Mouse (Mus musculus): ENCODE results near the gene Adra2a.

Adra2a gene

DNA sequence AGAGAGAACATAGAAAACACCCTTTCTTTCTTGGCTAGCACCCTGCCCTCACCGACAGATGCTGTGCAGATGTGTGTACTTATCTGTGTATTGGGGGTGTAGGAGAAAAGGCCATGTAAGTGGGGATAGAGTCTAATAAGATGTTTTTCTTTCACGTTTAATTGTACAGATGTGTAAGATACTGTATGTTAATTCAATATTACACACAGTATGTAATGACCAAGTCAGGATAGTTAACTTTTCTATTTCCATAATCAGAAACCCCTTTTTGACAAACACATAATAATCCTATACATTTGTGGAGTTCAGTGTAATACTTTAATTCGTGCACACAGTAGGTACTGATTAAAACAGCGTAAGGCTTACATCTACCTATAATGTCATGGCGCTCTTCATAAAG lies at the start of gene Adra2a:
TSS of gene Adra2a (plus strand) at position 301 of the 400 bp plus-strand sequence.
- no peak for DNase-seq

DNA sequence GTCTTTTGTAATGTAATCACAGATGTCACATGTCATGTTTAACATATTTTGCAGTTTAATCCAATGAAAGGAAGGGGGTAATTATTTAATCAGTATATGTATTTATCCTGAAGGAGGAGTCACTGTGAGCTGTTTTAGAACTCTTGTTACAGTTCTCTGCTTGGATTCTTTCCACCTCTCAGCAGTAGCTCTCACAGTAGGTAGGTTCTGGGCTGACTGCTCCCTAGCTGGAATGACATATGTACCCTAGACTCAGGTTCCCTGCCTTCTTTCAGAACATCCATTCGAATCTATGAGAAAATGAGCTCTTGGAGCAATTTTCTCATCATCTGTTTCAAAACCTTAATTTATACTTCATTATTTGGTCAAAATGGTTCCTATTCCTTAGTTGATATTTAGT lies 49.7 kb upstream of the Adra2a start:
- DNase-seq, result no peak

DNA sequence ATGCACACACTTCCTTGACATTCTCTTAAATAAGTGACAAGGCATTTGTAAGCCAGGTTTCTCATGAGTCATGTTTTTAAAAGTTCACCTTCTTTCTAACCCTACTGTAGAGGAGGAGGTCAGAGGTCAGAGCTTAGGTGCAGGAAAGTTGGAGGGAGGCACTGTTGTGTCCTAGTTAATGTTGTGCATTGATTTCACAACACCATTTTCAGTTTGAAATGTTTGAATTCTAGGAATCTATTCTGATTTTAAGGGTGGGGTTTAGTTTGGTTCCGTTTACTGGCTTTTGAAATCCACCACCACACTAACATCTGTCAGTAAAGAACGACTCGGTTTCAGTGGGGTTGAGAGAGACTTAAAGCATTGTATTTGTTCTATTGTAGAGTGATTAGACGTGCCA lies 33.0 kb upstream of the Adra2a start:
- no peak for DNase-seq

DNA sequence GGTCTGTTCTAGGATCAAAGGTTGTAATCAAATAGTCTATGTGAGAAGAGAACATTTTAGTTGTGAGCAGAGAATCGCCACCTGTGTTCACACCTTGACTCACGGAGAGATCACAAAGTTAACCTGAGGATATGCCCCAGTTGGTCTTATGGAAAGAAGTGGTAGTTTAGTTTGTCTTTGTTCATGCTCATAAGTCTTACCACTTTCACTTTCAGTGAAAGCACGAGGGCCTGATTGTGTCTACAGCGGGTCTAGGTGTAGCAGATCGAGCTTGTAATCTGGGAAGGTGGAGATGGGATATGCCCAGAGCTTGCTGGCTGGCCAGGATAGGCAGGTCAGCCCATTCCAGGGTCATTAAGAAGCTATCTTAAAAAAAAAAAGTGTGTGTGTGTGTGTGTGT lies 29.0 kb upstream of the Adra2a start:
- DNase-seq, result no peak

DNA sequence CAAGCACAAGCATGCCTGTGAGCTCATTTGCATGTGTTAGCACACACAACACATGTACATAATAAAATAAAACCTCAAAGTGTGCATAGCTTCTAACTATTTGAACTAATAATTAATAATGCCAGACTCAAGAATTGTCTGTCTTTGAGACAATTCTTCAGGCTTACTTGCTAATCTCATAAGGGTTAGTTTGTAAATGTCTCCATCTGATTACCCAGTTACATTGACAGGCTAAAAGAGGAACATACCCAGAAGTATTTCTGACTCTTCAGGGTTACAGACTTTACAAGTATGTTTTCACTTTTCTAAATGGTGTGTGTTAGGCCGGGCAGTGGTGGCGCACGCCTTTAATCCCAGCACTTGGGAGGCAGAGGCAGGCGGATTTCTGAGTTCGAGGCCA lies 28.4 kb upstream of the Adra2a start:
- DNase-seq, result no peak

DNA sequence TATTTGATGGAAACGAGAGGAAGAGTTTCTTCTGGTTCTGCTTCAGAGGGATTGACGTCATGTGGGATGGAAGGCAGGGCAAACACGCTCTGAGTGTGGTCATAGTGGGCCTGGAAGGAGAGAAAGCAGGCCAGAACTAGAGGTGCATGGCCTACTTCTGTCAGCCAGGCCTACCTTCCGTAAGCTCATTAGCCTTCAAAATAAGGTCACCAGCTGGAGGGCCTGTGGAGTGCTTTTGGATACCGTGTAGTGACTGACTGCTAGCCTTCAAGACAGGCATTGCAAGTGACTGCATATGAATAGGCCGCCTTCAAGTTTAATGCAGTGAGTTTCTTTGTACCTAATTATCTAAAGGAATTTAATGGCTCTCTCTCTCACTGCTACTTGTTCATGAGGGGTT lies 8.9 kb upstream of the Adra2a start:
- DNase-seq, result no peak

DNA sequence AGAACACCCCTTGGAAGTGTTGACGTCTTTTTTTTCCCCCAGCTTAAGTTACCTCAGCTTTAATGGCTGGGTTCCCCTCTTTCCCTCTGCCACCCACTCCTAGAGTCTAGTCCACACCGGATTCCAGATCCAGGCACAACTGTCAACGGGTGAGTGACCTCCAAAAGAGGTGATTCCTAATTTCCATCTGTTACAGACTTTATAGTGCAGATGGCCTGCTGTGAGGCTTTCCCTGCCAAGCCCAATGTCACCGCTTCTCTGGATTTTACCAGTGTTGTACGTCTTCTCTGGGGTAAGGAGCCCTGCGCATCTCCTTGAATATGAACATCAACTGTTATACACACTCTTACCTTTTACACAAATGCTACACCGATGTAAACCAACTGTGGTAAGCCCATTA lies 4.5 kb upstream of the Adra2a start:
- DNase-seq, result no peak

DNA sequence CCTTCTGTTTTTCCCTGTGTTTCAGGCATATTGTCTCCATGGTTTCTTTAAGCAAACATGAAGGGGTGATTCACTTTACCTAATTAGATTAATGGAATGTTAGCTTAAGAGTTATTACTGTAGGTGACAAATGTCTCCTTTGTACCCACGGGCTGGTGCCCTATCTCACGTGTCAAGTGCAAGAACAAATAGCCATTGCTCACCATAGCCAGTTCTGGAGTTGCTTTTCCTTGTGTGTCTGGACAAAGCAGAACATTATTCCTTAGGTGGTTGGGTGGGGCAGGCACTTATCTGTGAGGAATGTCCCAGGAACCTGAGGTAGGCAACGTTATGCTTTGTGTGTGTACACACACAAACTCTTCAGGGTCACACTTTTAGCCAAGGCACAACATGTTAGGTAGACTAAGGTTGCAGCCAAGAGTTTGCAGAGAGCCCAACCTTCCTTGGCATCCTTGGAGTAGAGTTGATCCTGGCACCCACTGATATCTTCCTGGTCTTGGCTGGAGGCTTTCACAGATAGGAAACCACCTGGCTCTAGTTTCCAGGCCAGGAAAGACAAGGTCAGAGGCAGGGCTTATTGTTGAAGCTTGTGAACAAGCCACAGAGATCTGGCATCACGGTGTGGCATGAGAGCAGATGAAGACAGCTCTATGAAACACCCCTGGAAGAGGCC lies 3.5 kb upstream of the Adra2a start:
- no peak for DNase-seq

DNA sequence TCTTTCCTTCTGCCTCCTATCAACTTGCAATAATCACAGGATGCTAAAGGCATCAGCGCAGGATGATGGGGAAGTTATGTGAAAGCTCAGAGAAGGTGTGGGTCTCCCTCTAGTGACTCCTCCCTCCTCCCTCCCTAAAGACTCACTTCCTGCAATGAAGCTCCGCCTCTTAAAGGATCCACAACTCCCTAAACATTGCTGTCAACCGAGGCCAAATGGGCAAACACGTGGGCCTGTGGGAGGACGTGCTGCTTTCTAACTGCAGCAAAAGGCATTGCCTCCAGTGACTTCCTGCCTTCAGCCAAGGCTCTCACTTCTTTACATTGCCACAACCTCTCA lies 3.0 kb upstream of the Adra2a start:
- DNase-seq, result no peak

DNA sequence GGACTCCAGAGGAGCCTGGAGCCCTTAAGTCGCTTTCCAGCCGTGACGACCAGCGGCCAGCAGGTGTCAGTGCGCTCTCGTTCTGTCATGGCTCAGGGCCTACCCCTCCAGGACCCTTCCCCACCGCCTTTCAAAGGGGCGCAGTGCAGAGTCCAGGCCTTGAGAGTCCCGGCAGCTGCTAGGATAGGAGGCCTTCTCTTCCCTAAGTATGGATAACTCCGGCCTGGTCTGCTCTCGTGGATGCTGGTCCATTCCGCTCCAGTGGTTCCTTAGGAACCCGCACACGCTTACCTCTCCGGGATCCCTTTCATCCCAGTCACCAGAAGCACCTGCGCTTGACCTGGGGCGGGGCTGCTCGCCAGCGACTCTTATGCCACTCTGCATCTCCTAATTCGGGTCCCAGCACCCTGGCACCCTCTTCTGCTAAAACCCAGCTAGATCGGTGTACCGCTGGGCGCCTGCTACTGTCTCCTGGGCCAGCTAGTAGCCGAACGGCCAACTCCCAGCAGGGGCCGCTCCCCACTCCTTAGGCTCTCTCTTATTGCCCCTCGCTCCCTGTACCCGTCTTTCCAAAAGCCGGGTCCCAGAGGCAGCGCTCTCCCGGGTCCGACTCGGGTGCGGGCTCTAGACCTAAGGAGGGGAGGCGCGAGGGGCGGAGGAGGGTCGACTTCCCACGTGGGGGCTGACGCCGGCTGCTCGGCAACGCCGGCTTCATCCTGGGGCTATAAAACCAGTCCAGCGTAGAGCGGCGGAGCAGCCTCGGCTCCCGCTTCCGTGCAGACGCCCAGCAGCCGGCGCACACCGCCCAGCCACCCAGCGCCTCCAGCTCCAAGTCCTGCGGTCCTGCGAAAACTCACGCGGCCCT lies 788 bp downstream of the Adra2a start:
- DNase-seq, result peak; percentile 40 to 78

DNA sequence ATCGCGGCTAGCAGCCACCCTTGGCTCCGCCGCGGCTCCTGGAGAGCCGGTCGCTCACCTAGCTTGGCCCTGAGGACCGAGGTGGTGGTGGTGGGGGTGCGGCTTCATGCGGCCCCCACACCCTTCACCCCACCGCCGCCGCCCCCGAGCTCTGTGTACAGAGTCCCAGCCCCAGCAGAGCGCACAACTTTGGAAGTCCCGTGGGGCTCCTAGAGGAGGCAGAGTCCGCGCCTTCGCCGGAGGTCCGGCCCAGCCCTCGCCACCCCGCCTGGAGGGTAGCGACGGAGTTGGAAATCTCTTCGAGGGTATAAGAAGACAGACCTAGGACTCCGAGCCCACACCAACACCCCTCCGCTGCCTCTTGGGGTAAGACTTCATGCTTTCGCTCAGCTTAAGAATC lies 1.5 kb downstream of the Adra2a start:
- DNase-seq, result peak in 1 of 2 experiments; percentile 27

DNA sequence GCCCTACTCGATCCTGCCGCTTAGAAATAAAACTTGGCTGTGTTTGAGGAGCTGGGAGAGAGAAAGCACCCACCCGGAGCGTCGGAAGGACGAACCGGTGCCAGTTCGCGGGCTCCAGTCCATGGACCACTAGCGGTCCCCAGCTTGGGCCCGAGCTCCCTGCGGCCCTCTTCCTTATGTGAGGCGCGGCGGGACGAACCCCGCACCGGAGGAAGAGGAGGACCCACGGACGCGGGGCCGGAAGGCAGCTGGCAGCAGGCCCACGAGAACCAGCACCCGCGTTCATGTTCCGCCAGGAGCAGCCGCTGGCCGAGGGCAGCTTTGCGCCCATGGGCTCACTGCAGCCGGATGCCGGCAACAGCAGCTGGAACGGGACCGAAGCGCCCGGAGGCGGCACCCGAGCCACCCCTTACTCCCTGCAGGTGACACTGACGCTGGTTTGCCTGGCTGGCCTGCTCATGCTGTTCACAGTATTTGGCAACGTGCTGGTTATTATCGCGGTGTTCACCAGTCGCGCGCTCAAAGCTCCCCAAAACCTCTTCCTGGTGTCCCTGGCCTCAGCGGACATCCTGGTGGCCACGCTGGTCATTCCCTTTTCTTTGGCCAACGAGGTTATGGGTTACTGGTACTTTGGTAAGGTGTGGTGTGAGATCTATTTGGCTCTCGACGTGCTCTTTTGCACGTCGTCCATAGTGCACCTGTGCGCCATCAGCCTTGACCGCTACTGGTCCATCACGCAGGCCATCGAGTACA lies 2.2 kb downstream of the Adra2a start:
- peak in 1 of 2 experiments; percentile 36 for DNase-seq

DNA sequence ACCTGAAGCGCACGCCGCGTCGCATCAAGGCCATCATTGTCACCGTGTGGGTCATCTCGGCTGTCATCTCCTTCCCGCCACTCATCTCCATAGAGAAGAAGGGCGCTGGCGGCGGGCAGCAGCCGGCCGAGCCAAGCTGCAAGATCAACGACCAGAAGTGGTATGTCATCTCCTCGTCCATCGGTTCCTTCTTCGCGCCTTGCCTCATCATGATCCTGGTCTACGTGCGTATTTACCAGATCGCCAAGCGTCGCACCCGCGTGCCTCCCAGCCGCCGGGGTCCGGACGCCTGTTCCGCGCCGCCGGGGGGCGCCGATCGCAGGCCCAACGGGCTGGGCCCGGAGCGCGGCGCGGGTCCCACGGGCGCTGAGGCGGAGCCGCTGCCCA lies 2.7 kb downstream of the Adra2a start:
- peak in 1 of 2 experiments; percentile 6 for DNase-seq

DNA sequence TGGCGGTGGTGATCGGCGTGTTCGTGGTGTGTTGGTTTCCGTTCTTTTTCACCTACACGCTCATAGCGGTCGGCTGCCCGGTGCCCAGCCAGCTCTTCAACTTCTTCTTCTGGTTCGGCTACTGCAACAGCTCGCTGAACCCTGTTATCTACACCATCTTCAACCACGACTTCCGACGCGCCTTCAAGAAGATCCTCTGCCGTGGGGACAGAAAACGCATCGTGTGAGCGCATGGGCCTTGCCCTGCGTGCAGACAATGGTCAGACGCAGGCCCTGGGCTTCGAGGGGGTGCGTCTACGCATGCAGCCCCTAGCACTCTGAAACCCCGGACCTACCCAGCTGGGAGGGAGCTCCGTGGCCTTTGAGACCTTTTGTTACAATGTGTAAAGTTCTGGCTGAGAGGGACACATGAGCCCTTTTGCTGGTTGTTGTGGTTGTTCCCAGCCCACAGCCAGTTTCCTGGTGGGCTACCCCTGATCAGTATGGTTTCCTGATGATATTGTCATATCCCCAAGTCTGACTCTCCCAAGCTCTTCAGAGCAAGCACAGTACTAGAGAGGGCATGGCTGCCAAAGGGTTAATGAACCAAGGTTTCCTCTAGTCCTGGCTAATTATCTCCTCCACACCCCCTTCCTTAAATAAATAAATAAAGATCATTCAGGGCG lies 3.6 kb downstream of the Adra2a start:
- peak in 1 of 2 experiments; percentile 12 for DNase-seq

DNA sequence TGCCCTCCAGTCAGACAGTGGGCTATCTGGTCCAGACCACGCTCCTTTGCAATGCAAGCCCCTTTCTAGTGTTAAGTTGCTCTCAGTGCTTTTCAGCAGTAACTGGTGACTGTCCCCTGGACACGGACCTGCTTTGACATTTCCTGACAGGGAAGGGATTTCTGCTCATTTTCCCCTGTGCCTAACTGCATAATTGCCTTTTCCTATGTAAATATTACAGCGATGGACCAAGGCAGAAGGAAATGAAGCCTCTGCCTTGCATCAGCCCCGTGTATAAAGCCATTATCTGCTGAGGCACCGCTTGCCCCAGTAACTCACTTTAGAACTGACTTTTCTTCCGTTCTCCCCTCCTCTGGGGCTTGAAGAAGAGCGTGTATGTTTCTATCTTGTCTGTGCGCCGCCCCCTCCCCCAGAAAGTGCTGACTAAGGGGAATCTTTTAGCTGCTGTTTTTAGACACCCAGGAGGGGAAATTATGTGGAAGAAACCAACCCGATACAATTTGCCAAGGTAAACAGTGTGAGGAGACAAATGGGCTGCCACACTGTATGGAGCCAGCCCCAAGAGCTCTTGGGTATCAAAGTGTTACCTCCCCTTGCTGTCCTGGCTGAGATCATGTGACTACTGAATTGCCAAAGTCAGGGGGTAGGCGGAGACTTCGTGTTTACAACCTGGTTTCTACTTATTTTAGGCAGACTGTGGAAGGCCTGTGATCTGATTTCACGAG lies 4.4 kb downstream of the Adra2a start:
- DNase-seq, result no peak

DNA sequence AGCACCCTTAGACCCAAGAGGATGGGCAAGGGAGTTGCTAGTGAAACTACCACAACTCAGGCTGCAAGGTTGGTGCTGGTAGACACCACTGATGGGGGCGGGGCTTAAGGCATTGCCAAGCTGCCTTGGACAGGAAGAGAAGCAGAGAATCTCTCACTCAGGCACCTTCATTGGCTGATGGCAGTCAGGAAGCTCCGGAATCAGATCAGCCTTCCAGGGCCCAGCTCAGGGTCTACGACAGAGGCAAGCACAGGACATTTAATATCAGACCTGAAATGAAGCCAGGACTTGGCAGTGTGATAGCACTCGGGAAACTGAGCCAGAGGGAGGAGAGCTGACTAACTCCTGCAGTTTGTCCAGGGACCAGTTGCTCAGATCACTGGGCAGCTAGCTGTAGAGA lies 7.7 kb downstream of the Adra2a start:
- DNase-seq, result no peak

DNA sequence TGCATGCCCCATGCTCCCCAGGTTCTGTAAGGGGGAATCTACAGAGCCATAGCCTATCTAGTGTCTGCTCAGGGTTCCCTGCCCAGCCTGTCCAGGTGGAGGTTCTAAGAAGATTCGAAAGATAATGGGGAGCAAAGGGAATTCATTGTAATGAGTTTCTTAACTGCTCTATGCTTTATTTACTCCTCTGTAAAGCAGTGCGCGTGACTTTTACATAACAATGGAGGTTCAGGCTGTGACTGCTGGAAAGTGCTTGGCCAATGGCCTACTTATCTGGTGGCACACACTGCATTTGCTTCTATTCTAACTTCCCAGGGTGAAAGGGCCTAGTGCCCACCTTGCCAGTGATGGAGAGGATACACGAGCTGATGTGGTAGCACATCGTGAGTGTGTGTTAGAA lies 11.9 kb downstream of the Adra2a start:
- DNase-seq, result no peak

DNA sequence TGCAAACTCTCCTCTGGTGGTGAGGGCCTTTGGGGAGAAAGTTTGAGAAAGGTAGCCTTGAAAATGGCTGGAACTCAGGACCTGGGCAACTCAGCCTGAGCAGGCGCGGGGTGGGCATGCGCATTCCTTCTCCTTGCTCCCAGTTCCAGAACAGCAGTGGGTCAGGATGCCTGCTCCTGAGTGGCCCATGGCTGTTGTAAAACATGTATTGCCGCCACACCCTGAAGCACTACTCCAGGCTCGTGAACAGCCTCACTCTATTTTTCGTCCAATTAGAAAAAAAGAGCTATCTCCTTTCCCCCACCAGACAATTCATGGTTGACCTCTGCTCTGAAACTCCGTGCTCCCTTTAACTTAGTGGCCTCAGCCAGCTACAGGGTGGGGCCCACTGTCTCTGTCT lies 24.5 kb downstream of the Adra2a start:
- DNase-seq, result no peak

DNA sequence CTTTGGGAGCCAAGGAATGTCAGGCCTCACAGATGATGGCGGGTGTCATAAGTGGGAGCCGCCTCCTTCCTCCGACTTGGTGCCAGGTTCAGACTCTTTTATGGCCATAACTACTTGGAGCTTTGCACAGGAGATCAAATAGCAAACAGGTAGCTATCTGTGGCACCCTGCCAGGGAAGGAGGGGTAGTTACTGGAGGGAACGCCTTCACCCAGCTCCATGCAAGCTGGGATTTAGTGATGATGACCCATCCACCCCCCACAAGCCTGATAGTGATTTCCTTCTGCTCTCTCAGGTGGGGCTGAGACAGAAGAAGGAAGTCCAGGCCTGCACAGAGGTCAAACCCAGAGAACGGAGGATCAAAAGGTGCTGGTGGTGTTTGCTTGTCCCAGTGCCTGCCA lies 26.6 kb downstream of the Adra2a start:
- DNase-seq, result peak in 1 of 2 experiments; percentile 46

DNA sequence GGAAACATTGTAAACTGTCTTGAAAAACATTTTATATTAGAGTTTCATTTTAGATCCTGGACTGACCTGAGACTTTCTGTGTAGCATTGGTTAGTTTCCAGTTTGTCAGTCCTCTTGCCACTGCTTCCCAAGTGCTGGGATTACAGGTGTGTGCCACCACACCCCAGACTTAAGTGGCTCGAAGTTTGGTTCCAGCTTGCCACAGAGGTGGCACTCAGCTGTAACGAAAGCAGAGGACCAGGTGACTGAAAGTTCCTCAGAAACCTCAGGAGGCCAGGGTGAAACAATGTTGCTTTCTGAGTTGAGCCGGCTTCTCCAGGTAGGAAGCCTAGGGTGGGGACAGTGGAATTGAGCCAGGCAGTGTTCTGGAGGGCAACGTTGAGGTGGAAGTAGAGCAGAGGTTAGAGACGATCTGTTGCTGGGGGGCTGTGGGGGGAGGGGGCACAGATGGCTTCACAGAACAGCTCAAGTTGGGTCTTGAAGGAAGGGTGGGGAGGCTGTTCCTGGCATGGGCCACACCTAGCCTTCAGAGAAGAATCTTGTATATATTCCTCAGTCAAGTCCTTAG lies 28.4 kb downstream of the Adra2a start:
- no peak for DNase-seq

DNA sequence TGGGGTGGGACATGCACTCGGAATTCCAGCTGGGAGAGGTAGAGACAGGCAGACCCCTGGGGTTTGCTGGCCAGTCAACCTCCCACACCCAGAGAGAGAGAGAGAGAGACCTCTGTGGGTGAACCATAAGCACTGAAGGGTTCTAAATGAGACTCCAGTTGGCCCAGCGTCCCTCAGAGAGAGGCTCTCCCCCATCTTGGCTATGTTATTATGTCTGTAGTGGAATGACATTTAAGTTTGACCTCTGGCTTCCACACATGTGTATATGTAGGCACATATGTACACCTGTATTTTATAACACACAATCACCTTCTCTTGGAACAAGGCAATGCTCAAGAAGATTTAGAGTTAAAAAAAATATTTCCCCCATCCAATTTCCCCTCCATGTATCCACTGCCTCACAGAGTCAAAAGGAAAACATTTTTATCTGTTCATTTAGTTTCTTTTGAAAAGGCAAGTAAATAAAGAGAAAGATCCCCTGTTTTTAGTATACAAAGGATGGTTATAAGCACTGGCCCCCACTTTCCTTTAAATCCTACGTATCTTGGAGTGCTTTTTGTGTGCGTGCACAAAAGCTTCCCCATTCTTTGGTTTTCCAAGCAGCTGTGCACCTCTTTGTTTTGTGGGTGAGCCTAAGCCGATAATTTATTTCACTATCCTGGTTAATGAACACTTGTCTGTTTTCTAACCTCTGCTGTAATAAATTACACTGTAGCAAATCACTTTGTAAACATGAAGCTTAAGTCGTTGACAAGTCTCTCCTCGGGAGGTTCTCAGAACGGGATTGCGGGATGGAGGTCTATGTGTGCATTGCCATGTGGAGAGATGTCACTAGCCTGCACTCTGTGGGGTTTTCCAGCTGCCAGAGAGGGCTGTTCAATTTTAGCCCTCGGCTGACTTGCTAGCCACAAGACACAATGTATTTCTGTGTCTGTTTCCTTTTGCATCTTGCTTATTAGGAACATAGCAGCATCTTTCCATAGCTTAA lies 32.7 kb downstream of the Adra2a start:
- no peak for DNase-seq

Data from kidney, postnatal 36 days (tissue).